Mouse (Mus musculus): ENCODE results near the gene Mymx. TPM values are rescaled to one million over a fixed set of nuclear protein-coding genes. Genes with fewer than 3 reads are reported as not detected.

Gene Mymx
- total RNA-seq, 2 experiments from 2014 or later = 0.36 to 1.4 TPM

GRCm38 (mm10) chr17:45610144-45610866 lies 8.4 kb upstream of the Mymx start:
- DNase-seq = peak; percentile 62

- DNase-seq = no peak
Observed at GRCm38 (mm10) chr17:45608396-45608795, 6.5 kb upstream of the Mymx start.

GRCm38 (mm10) chr17:45606992-45607879 lies 5.3 kb upstream of the Mymx start:
- DNase-seq = no peak

- DNase-seq = no peak
Observed at GRCm38 (mm10) chr17:45602984-45603383, 1.1 kb upstream of the Mymx start.

- DNase-seq = no peak
Observed at GRCm38 (mm10) chr17:45601325-45601724, 577 bp downstream of the Mymx start.

GRCm38 (mm10) chr17:45600267-45600666 lies 1.6 kb downstream of the Mymx start:
- no peak for DNase-seq

GRCm38 (mm10) chr17:45599446-45600242 lies 2.3 kb downstream of the Mymx start, which contains the start of gene Slc29a1:
TSS of gene Slc29a1 (minus strand) at chr17:45599606.
- peak; percentile 77 for DNase-seq

GRCm38 (mm10) chr17:45598891-45599290 lies 3.0 kb downstream of the Mymx start:
- DNase-seq = no peak

GRCm38 (mm10) chr17:45598376-45598775 lies 3.5 kb downstream of the Mymx start:
- DNase-seq = no peak

GRCm38 (mm10) chr17:45597787-45598186 lies 4.1 kb downstream of the Mymx start:
- DNase-seq = peak; percentile 73

GRCm38 (mm10) chr17:45596631-45597396 lies 5.1 kb downstream of the Mymx start:
- peak; percentile 89 for DNase-seq

- DNase-seq = no peak
Observed at GRCm38 (mm10) chr17:45595736-45596390, 6.0 kb downstream of the Mymx start.

GRCm38 (mm10) chr17:45594881-45595735 lies 6.8 kb downstream of the Mymx start:
- peak; percentile 85 for DNase-seq

- no peak for DNase-seq
Observed at GRCm38 (mm10) chr17:45594195-45594594, 7.7 kb downstream of the Mymx start.

- no peak for DNase-seq
Observed at GRCm38 (mm10) chr17:45593479-45593878, 8.4 kb downstream of the Mymx start.

GRCm38 (mm10) chr17:45592606-45593431 lies 9.1 kb downstream of the Mymx start:
- peak; percentile 82 for DNase-seq

GRCm38 (mm10) chr17:45591701-45592605 lies 9.9 kb downstream of the Mymx start:
- DNase-seq = peak; percentile 87

GRCm38 (mm10) chr17:45590410-45590809 lies 11.5 kb downstream of the Mymx start:
- DNase-seq = no peak
